Mouse (Mus musculus) CH12.LX (cell line): ENCODE results near the gene Tmem145.

Source experiments
- CTCF ChIP-seq, 2 experiments: IDR thresholded peaks in 1 of 2; conservative IDR thresholded peaks in 1 of 2; 2 replicates each; pipeline ENCODE4 v1.5.1; 2011 to 2012; ENCODE audit warnings: low read depth in 2 of 2, low read length in 2 of 2, improper control_type of control experiment in 1 of 2, inconsistent platforms in 1 of 2, mild to moderate bottlenecking in 1 of 2, moderate library complexity in 1 of 2
- ETS1 ChIP-seq: conservative IDR thresholded peaks from 2 replicates; pipeline ENCODE4 v1.6.1; 2012; ENCODE audit warnings: low read depth, mild to moderate bottlenecking, inconsistent platforms, low read length, improper control_type of control experiment, moderate library complexity
- POLR2A ChIP-seq: IDR thresholded peaks from 2 replicates; pipeline ENCODE4 v1.6.1; 2011; ENCODE audit warnings: low read depth, mild to moderate bottlenecking, improper control_type of control experiment, low read length
- POLR2AphosphoS2 ChIP-seq: IDR thresholded peaks from 2 replicates; pipeline ENCODE4 v1.6.1; 2011; ENCODE audit warnings: low read depth, low read length, improper control_type of control experiment
- RAD21 ChIP-seq: IDR thresholded peaks from 2 replicates; pipeline ENCODE4 v1.6.1; 2011; ENCODE audit warnings: low read depth, mild to moderate bottlenecking, low read length, improper control_type of control experiment, moderate library complexity
- SIN3A ChIP-seq: IDR thresholded peaks from 2 replicates; pipeline ENCODE4 v1.6.1; 2012; ENCODE audit warnings: low read length, improper control_type of control experiment, inconsistent platforms

DNA sequence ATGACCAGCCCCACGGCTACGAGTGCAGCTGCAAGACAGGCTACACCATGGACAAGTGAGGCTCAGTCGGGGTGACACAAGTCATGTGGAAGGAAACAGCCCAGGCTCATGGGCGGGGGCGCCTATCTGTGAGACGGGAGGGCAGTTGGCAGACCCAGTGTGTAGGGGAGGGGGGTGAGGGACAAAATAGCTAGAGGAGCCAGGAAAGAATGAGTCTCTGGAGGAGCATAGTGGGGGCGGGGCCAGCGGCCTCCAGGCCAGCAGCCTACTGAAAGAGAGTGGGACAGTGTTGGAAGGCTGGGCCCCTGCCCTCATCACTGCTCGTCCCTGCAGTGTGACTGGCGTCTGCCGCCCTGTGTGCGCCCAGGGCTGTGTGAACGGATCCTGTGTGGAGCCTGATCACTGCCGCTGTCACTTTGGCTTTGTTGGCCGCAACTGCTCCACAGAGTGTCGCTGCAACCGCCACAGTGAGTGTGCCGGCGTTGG, 52.9 kb downstream of the Tmem145 start:
- no peak for TF ChIP-seq POLR2A
- TF ChIP-seq SIN3A, result no peak
- no peak for TF ChIP-seq CTCF (conservative IDR thresholded peaks at IDR 0.05 in 1 of 2, IDR thresholded peaks at IDR 0.05 in 1 of 2; ENCODE audit: low read depth in 2 of 2, low read length in 2 of 2)
- no peak for TF ChIP-seq POLR2AphosphoS2
- no peak for TF ChIP-seq ETS1
- TF ChIP-seq RAD21, result no peak
